Mouse (Mus musculus) heart, embryonic 16.5 days (tissue): Measurements from ENCODE around the gene Glis3. TPM values are rescaled to one million over a fixed set of nuclear protein-coding genes. Genes with fewer than 3 reads are reported as not detected.

Experiments
- ATAC-seq: fragments of 200-750 bp; cut with Nextera tagmentation; replicated peaks from 2 replicates; pipeline ENCODE4 v1.8.0; 2017; ENCODE audit warnings: moderate number of reproducible peaks; ENCODE audit not compliant: insufficient read depth, low FRiP score; ENCODE audit errors: extremely low read depth
- H3K27ac ChIP-seq: fragments of 300-500 bp; sonication (generic); 2 replicates; pipeline ENCODE4 v1.5.1; 2014; ENCODE audit warnings: mild to moderate bottlenecking, low read length, control low read depth, moderate library complexity
- H3K27me3 ChIP-seq: fragments of 300-500 bp; sonication (generic); 2 replicates; pipeline ENCODE4 v1.6.1; 2014; ENCODE audit warnings: low read length, mixed read lengths; ENCODE audit not compliant: control insufficient read depth, insufficient read depth
- H3K36me3 ChIP-seq: fragments of 300-500 bp; sonication (generic); 2 replicates; pipeline ENCODE4 v1.6.1; 2014; ENCODE audit not compliant: control insufficient read depth, insufficient read depth
- H3K4me1 ChIP-seq: fragments of 300-500 bp; sonication (generic); 2 replicates; pipeline ENCODE4 v1.6.1; 2014; ENCODE audit warnings: low read length, mixed read lengths; ENCODE audit not compliant: control insufficient read depth, insufficient read depth
- H3K4me2 ChIP-seq: fragments of 300-500 bp; sonication (generic); 2 replicates; pipeline ENCODE4 v1.6.1; 2014; ENCODE audit warnings: low read depth, mild to moderate bottlenecking, control low read depth, low read length
- H3K4me3 ChIP-seq: fragments of 300-500 bp; sonication (generic); 2 replicates; pipeline ENCODE4 v1.5.1; 2014; ENCODE audit warnings: mild to moderate bottlenecking, control low read depth, low read length
- H3K9ac ChIP-seq: fragments of 300-500 bp; sonication (generic); 2 replicates; pipeline ENCODE4 v1.6.1; 2014; ENCODE audit warnings: low read length, control low read depth
- H3K9me3 ChIP-seq: fragments of 300-500 bp; sonication (generic); replicated peaks from 2 replicates; pipeline ENCODE4 v1.6.1; 2016; ENCODE audit warnings: low read length; ENCODE audit not compliant: control insufficient read depth
- WGBS: fragments of 180-500 bp; shearing (Covaris S2); extraction: QIAGEN DNeasy Blood & Tissue Kit; methylation state at CpG from one replicate; pipeline ENCODE4 v1.1.7; 2014; 5-methylcytosine and 5-hydroxymethylcytosine counted together
- polyA plus RNA-seq: library from polyadenylated mRNA; unstranded; fragments of >200 nt; fragmentation: Nextera tagmentation; extraction: Ambion mirVana; gene quantifications from 2 replicates; pipeline ENCODE4 v1.2.1, GENCODE M21; 2015

Gene Glis3
- polyA plus RNA-seq, 1 experiment from 2014 or later, result 1.3 TPM

- H3K36me3 ChIP-seq, result no peaks in the 10 kb centered on the region
- H3K4me2 ChIP-seq, result no peak overlapping the region
- H3K27ac ChIP-seq, result no peak overlapping the region
- peaks cover 9% of the 10 kb centered on the region for H3K4me1 ChIP-seq
- whole genome bisulfite sequencing, result 38% methylated on average over 7 of the region's 7 CpGs
- H3K4me3 ChIP-seq, result no peak overlapping the region
- no peak for ATAC-seq
- no peaks in the 10 kb centered on the region for H3K27me3 ChIP-seq
- no peak overlapping the region for H3K9ac ChIP-seq
- no peaks in the 10 kb centered on the region for H3K9me3 ChIP-seq
These were observed 336.2 kb downstream of the Glis3 start for GRCm38 (mm10) chr19:28343640-28344039.

- Histone ChIP-seq H3K27me3 (no peaks in the 10 kb centered on the region), H3K9me3 (no peaks in the 10 kb centered on the region), H3K4me3 (no peak overlapping the region), H3K36me3 (no peaks in the 10 kb centered on the region), H3K27ac (no peak overlapping the region), H3K4me1 (peaks cover 17% of the 10 kb centered on the region), H3K4me2 (no peak overlapping the region), H3K9ac (no peak overlapping the region)
- no peak for ATAC-seq
- WGBS, result 74% methylated on average over 3 of the region's 3 CpGs
These were observed 342.3 kb downstream of the Glis3 start for GRCm38 (mm10) chr19:28337574-28337973.

GRCm38 (mm10) chr19:28336651-28337510 lies 343.0 kb downstream of the Glis3 start:
- no peak overlapping the region for H3K9ac ChIP-seq
- H3K4me1 ChIP-seq, result peaks cover 17% of the 10 kb centered on the region
- no peaks in the 10 kb centered on the region for H3K9me3 ChIP-seq
- no peaks in the 10 kb centered on the region for H3K36me3 ChIP-seq
- H3K27me3 ChIP-seq, result no peaks in the 10 kb centered on the region
- H3K4me3 ChIP-seq, result no peak overlapping the region
- 72% methylated on average over 4 of the region's 4 CpGs for WGBS
- ATAC-seq, result no peak
- no peak overlapping the region for H3K27ac ChIP-seq
- no peak overlapping the region for H3K4me2 ChIP-seq

GRCm38 (mm10) chr19:28335890-28336289 lies 344.0 kb downstream of the Glis3 start:
- H3K9ac ChIP-seq, result no peak overlapping the region
- peak overlapping the region; percentile 47; the same call in 1 of the 2 replicates for H3K27ac ChIP-seq
- peaks cover 17% of the 10 kb centered on the region for H3K4me1 ChIP-seq
- H3K9me3 ChIP-seq, result no peaks in the 10 kb centered on the region
- H3K27me3 ChIP-seq, result no peaks in the 10 kb centered on the region
- WGBS, result 23% methylated on average over 8 of the region's 8 CpGs
- no peak overlapping the region for H3K4me3 ChIP-seq
- H3K36me3 ChIP-seq, result no peaks in the 10 kb centered on the region
- ATAC-seq, result peak; percentile 49; the same call in 1 of the 2 replicates
- H3K4me2 ChIP-seq, result peak overlapping the region; percentile 39

GRCm38 (mm10) chr19:28333007-28333766 lies 346.7 kb downstream of the Glis3 start:
- Histone ChIP-seq H3K9ac (no peak overlapping the region), H3K36me3 (no peaks in the 10 kb centered on the region), H3K27ac (no peak overlapping the region), H3K4me3 (no peak overlapping the region), H3K4me1 (peaks cover 22% of the 10 kb centered on the region), H3K9me3 (no peaks in the 10 kb centered on the region), H3K4me2 (no peak overlapping the region), H3K27me3 (no peaks in the 10 kb centered on the region)
- ATAC-seq, result no peak
- 58% methylated on average over 11 of the region's 11 CpGs for WGBS

GRCm38 (mm10) chr19:28328444-28329110 lies 351.3 kb downstream of the Glis3 start:
- no peak overlapping the region for H3K4me2 ChIP-seq
- no peaks in the 10 kb centered on the region for H3K9me3 ChIP-seq
- no peak overlapping the region for H3K4me3 ChIP-seq
- H3K9ac ChIP-seq, result no peak overlapping the region
- H3K27ac ChIP-seq, result peak overlapping the region; percentile 61
- WGBS, result 46% methylated on average over 16 of the region's 16 CpGs
- H3K27me3 ChIP-seq, result no peaks in the 10 kb centered on the region
- peaks cover 7% of the 10 kb centered on the region; the same call in 1 of the 2 replicates for H3K4me1 ChIP-seq
- no peaks in the 10 kb centered on the region for H3K36me3 ChIP-seq
- peak; percentile 76 for ATAC-seq

- Histone ChIP-seq H3K9ac (no peak overlapping the region), H3K27me3 (no peaks in the 10 kb centered on the region), H3K27ac (no peak overlapping the region), H3K4me2 (no peak overlapping the region), H3K9me3 (no peaks in the 10 kb centered on the region), H3K4me1 (peaks cover 4% of the 10 kb centered on the region; the same call in 1 of the 2 replicates), H3K36me3 (no peaks in the 10 kb centered on the region), H3K4me3 (no peak overlapping the region)
- ATAC-seq, result no peak
- WGBS, result 81% methylated on average over 5 of the region's 5 CpGs
These were observed 352.3 kb downstream of the Glis3 start for GRCm38 (mm10) chr19:28327536-28327935.

- 41% methylated on average over 6 of the region's 6 CpGs for WGBS
- no peaks in the 10 kb centered on the region for H3K27me3 ChIP-seq
- no peak overlapping the region for H3K27ac ChIP-seq
- H3K4me3 ChIP-seq, result no peak overlapping the region
- H3K4me2 ChIP-seq, result no peak overlapping the region
- H3K36me3 ChIP-seq, result no peaks in the 10 kb centered on the region
- H3K4me1 ChIP-seq, result no peaks in the 10 kb centered on the region
- ATAC-seq, result no peak
- H3K9ac ChIP-seq, result no peak overlapping the region
- H3K9me3 ChIP-seq, result no peaks in the 10 kb centered on the region
These were observed 373.8 kb downstream of the Glis3 start for GRCm38 (mm10) chr19:28306036-28306435.
